Mouse (Mus musculus) WW6 (cell line): ENCODE results near the gene 4931400O07Rik.

Source experiments
- DNase-seq: peaks from one replicate; pipeline ENCODE4 v3.0.0-alpha.2; 2013; ENCODE audit warnings: low read depth, low spot score

Gene 4931400O07Rik

DNA sequence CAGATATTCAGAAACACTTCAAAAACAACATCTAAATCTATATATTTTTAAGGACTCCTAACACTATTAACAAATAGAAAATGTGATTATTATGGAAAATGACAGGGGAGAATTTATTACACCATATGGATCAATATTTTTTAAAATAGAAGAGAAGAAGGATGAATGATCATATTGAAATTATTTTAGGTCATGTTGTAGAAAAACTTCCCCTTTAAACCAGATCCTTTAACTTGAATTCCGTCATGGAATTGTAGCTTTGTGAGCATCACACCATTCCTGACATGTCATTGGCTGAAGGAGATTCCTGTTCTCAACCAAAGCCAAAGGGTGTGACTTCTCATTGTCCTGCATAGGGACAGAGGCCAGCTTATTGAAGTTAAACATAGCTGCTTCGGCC is at the start of gene 4931400O07Rik:
Gene 4931400O07Rik (plus strand): TSS at position 301 of the 400 bp plus-strand sequence.
- DNase-seq = no peak
